Mouse (Mus musculus): Measurements from ENCODE around the gene Kcnk10.

Kcnk10 gene

DNA sequence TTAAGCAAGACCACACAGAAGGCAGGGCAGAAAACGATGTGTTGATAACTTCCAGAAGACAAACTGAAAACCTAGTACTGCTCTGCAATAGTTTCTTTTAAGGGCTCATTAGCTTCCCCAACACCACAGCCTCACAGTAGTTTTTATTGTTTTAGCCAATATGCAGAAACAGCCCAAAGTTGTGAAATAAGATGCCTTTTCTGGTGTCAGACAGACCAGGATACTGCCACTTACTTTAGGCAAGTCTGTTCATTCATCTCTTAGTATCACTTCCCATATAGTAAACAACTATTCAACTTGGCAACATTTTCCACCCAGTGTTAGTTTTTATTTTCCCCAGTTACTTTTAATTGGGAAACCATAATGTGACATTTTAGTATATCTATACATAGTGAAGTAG is 171.5 kb downstream of the Kcnk10 start:
- DNase-seq (ENCODE audit: low read depth): no peak

DNA sequence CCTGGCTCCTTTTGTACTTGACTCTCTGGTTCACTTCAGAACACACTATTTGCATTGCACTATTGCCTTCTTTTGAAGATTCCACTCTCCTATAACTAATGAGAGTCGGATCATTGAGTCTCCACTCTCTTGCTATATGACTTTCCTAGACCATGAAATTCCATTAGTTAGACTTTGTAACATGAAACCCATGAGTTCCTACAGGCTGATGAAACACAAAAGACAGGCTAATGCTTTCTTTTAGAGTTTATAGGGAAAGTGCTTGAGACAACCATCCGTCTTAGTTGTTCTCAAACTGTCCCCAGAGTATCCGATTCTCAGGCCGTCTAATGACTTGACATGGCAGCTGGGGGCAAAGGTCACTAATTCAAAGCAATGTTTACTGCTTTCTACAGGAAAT is 172.0 kb downstream of the Kcnk10 start:
- DNase-seq (ENCODE audit: low read depth): no peak

DNA sequence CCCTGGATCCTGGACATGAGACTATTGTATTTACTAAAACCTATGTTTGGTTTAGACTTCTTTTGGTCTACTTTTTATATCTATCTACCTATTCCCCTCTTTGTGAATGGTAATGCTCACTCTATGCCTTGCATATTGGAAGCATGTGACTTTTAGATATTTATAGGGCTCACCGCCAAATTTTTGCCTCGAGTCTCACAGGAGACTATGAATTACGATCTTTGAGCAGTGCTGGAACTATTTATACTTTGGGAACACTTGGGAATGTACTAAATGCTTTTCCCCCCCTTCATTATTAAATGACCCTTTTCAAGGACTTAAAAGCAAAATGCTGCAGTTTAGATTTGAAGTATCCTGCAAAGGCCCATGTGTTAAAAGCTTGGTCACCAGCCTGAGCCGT is 181.5 kb downstream of the Kcnk10 start:
- no peak for DNase-seq (ENCODE audit: low read depth)

- no peak for DNase-seq (ENCODE audit: low read depth)
These were observed 184.0 kb downstream of the Kcnk10 start for GRCm38 (mm10) chr12:98394115-98394514.

- DNase-seq (ENCODE audit: low read depth): no peak
These were observed 186.8 kb downstream of the Kcnk10 start for GRCm38 (mm10) chr12:98391347-98391746.

- DNase-seq (ENCODE audit: low read depth): no peak
These were observed 188.5 kb downstream of the Kcnk10 start for GRCm38 (mm10) chr12:98389618-98390017.
